Mouse (Mus musculus): ENCODE results near the gene Shisa3. TPM values are rescaled to one million over a fixed set of nuclear protein-coding genes. Genes with fewer than 3 reads are reported as not detected.
A peak's percentile ranks its signal among the peaks of the same experiment; 100 is the strongest.

The Shisa3 gene
- polyA plus RNA-seq, 1 experiment from 2014 or later = 0.31 TPM

- Histone ChIP-seq H3K9ac (replicated peaks) (no peak overlapping the region), H3K27me3 (ENCODE audit: insufficient read depth, low read length) (no peaks in the 10 kb centered on the region), H3K4me3 (ENCODE audit: low read depth, low read length) (no peak overlapping the region), H3K36me3 (replicated peaks; ENCODE audit: insufficient read depth, low read length) (no peaks in the 10 kb centered on the region), H3K9me3 (ENCODE audit: low read length) (no peaks in the 10 kb centered on the region), H3K4me2 (ENCODE audit: low read depth, low read length) (no peak overlapping the region), H3K4me1 (ENCODE audit: insufficient read depth) (no peaks in the 10 kb centered on the region), H3K27ac (ENCODE audit: low read depth) (no peak overlapping the region)
- DNase-seq (no peak), ATAC-seq (no peak)
- 35% methylated on average over 6 of the region's 6 CpGs for WGBS (ENCODE audit: insufficient replicate concordance)
- TF ChIP-seq CTCF (IDR thresholded peaks at IDR 0.05; ENCODE audit: low read depth) (peak; percentile 47), EP300 (IDR thresholded peaks at IDR 0.05; ENCODE audit: low read depth) (no peak)
Measured at GRCm38 (mm10) chr5:67579725-67580633, 27.7 kb upstream of the Shisa3 start.

GRCm38 (mm10) chr5:67595070-67595469 is 12.6 kb upstream of the Shisa3 start:
- Histone ChIP-seq H3K27me3 (ENCODE audit: insufficient read depth, low read length) (no peaks in the 10 kb centered on the region), H3K4me1 (ENCODE audit: insufficient read depth) (no peaks in the 10 kb centered on the region), H3K36me3 (replicated peaks; ENCODE audit: insufficient read depth, low read length) (no peaks in the 10 kb centered on the region), H3K9me3 (ENCODE audit: low read length) (no peaks in the 10 kb centered on the region), H3K4me2 (ENCODE audit: low read depth, low read length) (no peak overlapping the region), H3K4me3 (ENCODE audit: low read depth, low read length) (no peak overlapping the region), H3K9ac (replicated peaks) (no peak overlapping the region), H3K27ac (ENCODE audit: low read depth) (no peak overlapping the region)
- no peak for TF ChIP-seq EP300 (IDR thresholded peaks at IDR 0.05; ENCODE audit: low read depth)
- TF ChIP-seq CTCF (IDR thresholded peaks at IDR 0.05; ENCODE audit: low read depth) = no peak
- ATAC-seq (no peak), DNase-seq (no peak)
- 81% methylated on average over 1 of the region's 1 CpGs for WGBS (ENCODE audit: insufficient replicate concordance)

- no peaks in the 10 kb centered on the region for H3K4me1 ChIP-seq (ENCODE audit: insufficient read depth)
- H3K27me3 ChIP-seq (ENCODE audit: insufficient read depth, low read length) = no peaks in the 10 kb centered on the region
- DNase-seq = no peak
- 71% methylated on average over 7 of the region's 7 CpGs for whole genome bisulfite sequencing (ENCODE audit: insufficient replicate concordance)
- H3K9me3 ChIP-seq (ENCODE audit: low read length) = no peaks in the 10 kb centered on the region
- no peaks in the 10 kb centered on the region for H3K36me3 ChIP-seq (replicated peaks; ENCODE audit: insufficient read depth, low read length)
- no peak overlapping the region for H3K4me3 ChIP-seq (ENCODE audit: low read depth, low read length)
- H3K9ac ChIP-seq (replicated peaks) = no peak overlapping the region
- TF ChIP-seq CTCF (IDR thresholded peaks at IDR 0.05; ENCODE audit: low read depth) = no peak
- TF ChIP-seq EP300 (IDR thresholded peaks at IDR 0.05; ENCODE audit: low read depth) = no peak
- no peak overlapping the region for H3K27ac ChIP-seq (ENCODE audit: low read depth)
- no peak for ATAC-seq
- no peak overlapping the region for H3K4me2 ChIP-seq (ENCODE audit: low read depth, low read length)
Measured at GRCm38 (mm10) chr5:67595629-67596028, 12.1 kb upstream of the Shisa3 start.

- Histone ChIP-seq H3K9ac (replicated peaks) (no peak overlapping the region), H3K27ac (ENCODE audit: low read depth) (no peak overlapping the region), H3K27me3 (ENCODE audit: insufficient read depth, low read length) (peaks cover 7% of the 10 kb centered on the region; the same call in 1 of the 2 replicates), H3K4me2 (ENCODE audit: low read depth, low read length) (0 out of 2 replicates have a peak overlapping the region, but pooled peaks have one; percentile 6), H3K4me1 (ENCODE audit: insufficient read depth) (no peaks in the 10 kb centered on the region), H3K4me3 (ENCODE audit: low read depth, low read length) (no peak overlapping the region), H3K9me3 (ENCODE audit: low read length) (no peaks in the 10 kb centered on the region), H3K36me3 (replicated peaks; ENCODE audit: insufficient read depth, low read length) (no peaks in the 10 kb centered on the region)
- DNase-seq (no peak), ATAC-seq (no peak)
- 59% methylated on average over 9 of the region's 9 CpGs for WGBS (ENCODE audit: insufficient replicate concordance)
- TF ChIP-seq EP300 (IDR thresholded peaks at IDR 0.05; ENCODE audit: low read depth) = no peak
- TF ChIP-seq CTCF (IDR thresholded peaks at IDR 0.05; ENCODE audit: low read depth) = no peak
Measured at GRCm38 (mm10) chr5:67599935-67600334, 7.7 kb upstream of the Shisa3 start.

GRCm38 (mm10) chr5:67605951-67606350 is 1.7 kb upstream of the Shisa3 start:
- Histone ChIP-seq H3K9me3 (ENCODE audit: low read length) (no peaks in the 10 kb centered on the region), H3K27ac (ENCODE audit: low read depth) (no peak overlapping the region), H3K9ac (replicated peaks) (no peak overlapping the region), H3K4me1 (ENCODE audit: insufficient read depth) (peaks cover 12% of the 10 kb centered on the region; the same call in 1 of the 2 replicates), H3K27me3 (ENCODE audit: insufficient read depth, low read length) (peaks cover 66% of the 10 kb centered on the region), H3K4me3 (ENCODE audit: low read depth, low read length) (no peak overlapping the region), H3K36me3 (replicated peaks; ENCODE audit: insufficient read depth, low read length) (no peaks in the 10 kb centered on the region), H3K4me2 (ENCODE audit: low read depth, low read length) (no peak overlapping the region)
- ATAC-seq (no peak), DNase-seq (no peak)
- TF ChIP-seq EP300 (IDR thresholded peaks at IDR 0.05; ENCODE audit: low read depth) (no peak), CTCF (IDR thresholded peaks at IDR 0.05; ENCODE audit: low read depth) (no peak)
- WGBS (ENCODE audit: insufficient replicate concordance) = 44% methylated on average over 5 of the region's 5 CpGs

GRCm38 (mm10) chr5:67606916-67607803 is 522 bp upstream of the Shisa3 start:
- 2% methylated on average over 62 of the region's 66 CpGs for WGBS (ENCODE audit: insufficient replicate concordance)
- DNase-seq (peak; percentile 30), ATAC-seq (0 out of 2 replicates have a peak, but pooled peaks have one; percentile 7)
- H3K9me3 ChIP-seq (ENCODE audit: low read length) = no peaks in the 10 kb centered on the region
- H3K4me2 ChIP-seq (ENCODE audit: low read depth, low read length) = peak overlapping the region; percentile 78
- no peak overlapping the region for H3K27ac ChIP-seq (ENCODE audit: low read depth)
- no peaks in the 10 kb centered on the region for H3K36me3 ChIP-seq (replicated peaks; ENCODE audit: insufficient read depth, low read length)
- H3K27me3 ChIP-seq (ENCODE audit: insufficient read depth, low read length) = peaks cover 71% of the 10 kb centered on the region
- peaks cover 12% of the 10 kb centered on the region; the same call in 1 of the 2 replicates for H3K4me1 ChIP-seq (ENCODE audit: insufficient read depth)
- TF ChIP-seq CTCF (IDR thresholded peaks at IDR 0.05; ENCODE audit: low read depth) (peak; percentile 21; the same call in 1 of the 2 replicates), EP300 (IDR thresholded peaks at IDR 0.05; ENCODE audit: low read depth) (no peak)
- no peak overlapping the region for H3K9ac ChIP-seq (replicated peaks)
- peak overlapping the region; percentile 50 for H3K4me3 ChIP-seq (ENCODE audit: low read depth, low read length)
